Mouse (Mus musculus) stomach, postnatal 0 days (tissue): ENCODE results near the gene Tmem190. TPM values are rescaled to one million over a fixed set of nuclear protein-coding genes. Genes with fewer than 3 reads are reported as not detected.
"Not testable (repeated sequence)": the region's sequence is repeated elsewhere in the genome, so short reads cannot be mapped to it uniquely, and the experiment has no call there.

Source experiments
- ATAC-seq: fragments of 200-750 bp; cut with Nextera tagmentation; 2 replicates; pipeline ENCODE4 v1.8.0; 2017; ENCODE audit not compliant: low FRiP score, low TSS enrichment
- DNase-seq: peaks from one replicate; pipeline ENCODE4 v3.0.0-alpha.2; 2016; ENCODE audit warnings: low spot score
- H3K27ac ChIP-seq: fragments of 300-500 bp; sonication (generic); replicated peaks from 2 replicates; pipeline ENCODE4 v1.5.1; 2014; ENCODE audit warnings: mild to moderate bottlenecking, control low read depth
- H3K27me3 ChIP-seq: fragments of 300-500 bp; sonication (generic); 2 replicates; pipeline ENCODE4 v1.6.1; 2014; ENCODE audit warnings: low read length; ENCODE audit not compliant: control insufficient read depth, insufficient read depth
- H3K36me3 ChIP-seq: fragments of 300-500 bp; sonication (generic); 2 replicates; pipeline ENCODE4 v1.6.1; 2014; ENCODE audit warnings: low read length, mixed read lengths; ENCODE audit not compliant: control insufficient read depth, insufficient read depth
- H3K4me1 ChIP-seq: fragments of 300-500 bp; sonication (generic); replicated peaks from 2 replicates; pipeline ENCODE4 v1.6.1; 2014; ENCODE audit warnings: antibody characterized with exemption; ENCODE audit not compliant: control insufficient read depth, insufficient read depth
- H3K4me2 ChIP-seq: fragments of 300-500 bp; sonication (generic); replicated peaks from 2 replicates; pipeline ENCODE4 v1.6.1; 2014; ENCODE audit warnings: low read depth, mild to moderate bottlenecking, control low read depth, moderate library complexity
- H3K4me3 ChIP-seq: fragments of 300-500 bp; sonication (generic); 2 replicates; pipeline ENCODE4 v1.5.1; 2014; ENCODE audit warnings: low read depth, low read length, control low read depth
- H3K9ac ChIP-seq: fragments of 300-500 bp; sonication (generic); 2 replicates; pipeline ENCODE4 v1.6.1; 2014; ENCODE audit warnings: mild to moderate bottlenecking, low read length, control low read depth, mixed read lengths
- H3K9me3 ChIP-seq: fragments of 300-500 bp; sonication (generic); 2 replicates; pipeline ENCODE4 v1.6.1; 2016; ENCODE audit warnings: low read length; ENCODE audit not compliant: control insufficient read depth
- CTCF ChIP-seq: IDR thresholded peaks from 2 replicates; pipeline ENCODE4 v1.5.1; 2016; ENCODE audit warnings: antibody characterized with exemption, low read depth, mild to moderate bottlenecking, moderate library complexity
- EP300 ChIP-seq: optimal IDR thresholded peaks from 2 replicates; pipeline ENCODE3; 2016; ENCODE audit warnings: antibody characterized with exemption
- WGBS: fragments of 180-500 bp; shearing (Covaris S2); extraction: QIAGEN DNeasy Blood & Tissue Kit; methylation state at CpG from one replicate; pipeline ENCODE4 v1.1.7; 2014; 5-methylcytosine and 5-hydroxymethylcytosine counted together
- polyA plus RNA-seq: library from polyadenylated mRNA; unstranded; fragments of >200 nt; fragmentation: Nextera tagmentation; extraction: Ambion mirVana; gene quantifications from 2 replicates; pipeline ENCODE4 v1.2.1, GENCODE M21; 2015

The Tmem190 gene
- polyA plus RNA-seq, 1 experiment from 2014 or later = 0.80 TPM

GRCm38 (mm10) chr7:4812303-4813104 is 29.8 kb downstream of the Tmem190 start, which contains the start of gene Ube2s:
Ube2s (minus strand) TSS chr7:4812590.
- Histone ChIP-seq H3K27me3 (no peaks in the 10 kb centered on the region), H3K9ac (peak within 1 kb of the TSS; percentile 94), H3K27ac (peak within 1 kb of the TSS; percentile 94), H3K4me1 (no peaks in the 10 kb centered on the region), H3K4me2 (peak within 1 kb of the TSS; percentile 73), H3K36me3 (peaks cover 5% of the 10 kb centered on the region; the same call in 1 of the 2 replicates), H3K4me3 (peak within 1 kb of the TSS; percentile 94), H3K9me3 (no peaks in the 10 kb centered on the region)
- DNase-seq = peak; percentile 99
- WGBS = under 1% methylated on average over 62 of the region's 62 CpGs
- ATAC-seq = peak; percentile 99
- TF ChIP-seq CTCF (peak; percentile 46), EP300 (no peak)

- 15% methylated on average over 8 of the region's 8 CpGs for WGBS
- H3K27me3 ChIP-seq = no peaks in the 10 kb centered on the region
- H3K36me3 ChIP-seq = peaks cover 5% of the 10 kb centered on the region; the same call in 1 of the 2 replicates
- peak overlapping the region; percentile 93 for H3K27ac ChIP-seq
- H3K9me3 ChIP-seq = no peaks in the 10 kb centered on the region
- no peak for ATAC-seq
- no peaks in the 10 kb centered on the region for H3K4me1 ChIP-seq
- peak overlapping the region; percentile 48 for H3K4me3 ChIP-seq
- DNase-seq = no peak
- no peak for TF ChIP-seq EP300
- no peak for TF ChIP-seq CTCF
- peak overlapping the region; percentile 61 for H3K4me2 ChIP-seq
- H3K9ac ChIP-seq = peak overlapping the region; percentile 55; the same call in 1 of the 2 replicates
These were observed 30.5 kb downstream of the Tmem190 start for GRCm38 (mm10) chr7:4813105-4813791.

GRCm38 (mm10) chr7:4816559-4816958 is 33.8 kb downstream of the Tmem190 start:
- no peak overlapping the region for H3K4me3 ChIP-seq
- H3K4me2 ChIP-seq = no peak overlapping the region
- H3K9me3 ChIP-seq = no peaks in the 10 kb centered on the region
- DNase-seq = no peak
- TF ChIP-seq CTCF (no peak), EP300 (no peak)
- ATAC-seq = no peak
- H3K36me3 ChIP-seq = no peaks in the 10 kb centered on the region
- H3K27ac ChIP-seq = no peak overlapping the region
- H3K27me3 ChIP-seq = no peaks in the 10 kb centered on the region
- no peak overlapping the region for H3K9ac ChIP-seq
- H3K4me1 ChIP-seq = no peaks in the 10 kb centered on the region

DNA sequence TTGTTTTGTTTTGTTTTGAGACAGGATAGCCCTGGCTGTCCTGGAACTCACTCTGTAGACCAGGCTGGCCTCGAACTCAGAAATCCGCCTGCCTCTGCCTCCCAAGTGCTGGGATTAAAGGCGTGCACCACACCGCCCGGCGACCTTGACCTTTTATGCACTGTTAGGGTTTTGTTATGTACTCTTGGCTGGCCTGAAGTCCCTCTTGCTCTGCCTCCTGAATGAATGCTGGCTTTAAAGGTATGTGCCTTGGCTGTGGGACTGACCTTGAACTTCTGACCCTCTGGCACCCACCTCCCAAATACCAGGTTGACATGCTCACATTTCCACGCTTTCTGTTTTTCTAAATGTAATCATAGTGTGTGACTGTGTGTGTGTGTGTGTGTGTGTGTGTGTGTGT is 38.2 kb downstream of the Tmem190 start:
- 84% methylated on average over 7 of the region's 7 CpGs for WGBS

GRCm38 (mm10) chr7:4821690-4822089 is 39.0 kb downstream of the Tmem190 start:
- H3K4me3 ChIP-seq = no peak overlapping the region
- no peak for TF ChIP-seq CTCF
- no peak for TF ChIP-seq EP300
- H3K27me3 ChIP-seq = no peaks in the 10 kb centered on the region
- H3K9me3 ChIP-seq = no peaks in the 10 kb centered on the region
- ATAC-seq (no peak), DNase-seq (no peak)
- no peaks in the 10 kb centered on the region for H3K4me1 ChIP-seq
- H3K36me3 ChIP-seq = no peaks in the 10 kb centered on the region
- WGBS = 78% methylated on average over 4 of the region's 4 CpGs
- H3K9ac ChIP-seq = no peak overlapping the region
- H3K4me2 ChIP-seq = no peak overlapping the region
- H3K27ac ChIP-seq = no peak overlapping the region

More for the DNA sequence above, 38.2 kb downstream of the Tmem190 start:
- not testable (repeated sequence) for H3K9ac ChIP-seq, ATAC-seq, H3K36me3 ChIP-seq, H3K9me3 ChIP-seq, DNase-seq, H3K27ac ChIP-seq, H3K4me2 ChIP-seq, H3K4me3 ChIP-seq, H3K27me3 ChIP-seq, H3K4me1 ChIP-seq
